Mouse (Mus musculus) duodenum, adult 2 months (tissue): ENCODE data around the gene Vmn1r36. TPM values are rescaled to one million over a fixed set of nuclear protein-coding genes. Genes with fewer than 3 reads are reported as not detected.

ENCODE experiments used
- polyA plus RNA-seq: library from polyadenylated mRNA; depleted of rRNA; stranded (reverse); fragments of >200 nt; gene quantifications from 2 replicates; pipeline ENCODE4 v1.2.3, GENCODE M21; 2012; ENCODE audit warnings: low replicate concordance; rRNA removed

Gene Vmn1r36
- polyA plus RNA-seq: not detected in 2 replicates

DNA sequence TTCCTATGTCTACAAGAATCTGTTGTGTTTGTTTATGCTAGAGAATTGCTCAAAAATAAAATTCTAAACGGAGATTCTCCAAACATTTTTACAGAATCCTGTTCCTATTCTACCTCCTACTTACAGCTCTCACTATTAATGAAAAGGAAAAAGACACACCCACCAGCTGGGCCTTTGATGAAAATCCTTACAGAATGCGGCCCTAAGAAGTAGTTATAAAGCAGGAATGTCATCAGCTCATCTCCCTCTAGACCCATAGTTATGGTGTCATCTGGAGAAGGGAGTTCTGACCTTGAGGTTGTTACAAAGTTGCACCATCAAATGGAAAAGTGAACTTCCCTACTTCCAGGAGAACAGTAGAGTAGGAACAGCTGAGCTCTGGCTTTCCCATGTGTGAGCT lies at the start of gene Vmn1r36:
TSS of gene Vmn1r36 (minus strand) at position 101 of the 400 bp plus-strand sequence.

GRCm38 (mm10) chr6:66729082-66729481 lies 10.1 kb upstream of the Vmn1r36 start, which contains the start of gene Vmn1r37:
Vmn1r37 (plus strand) TSS chr6:66729382.

GRCm38 (mm10) chr6:66685806-66686205 lies 33.2 kb downstream of the Vmn1r36 start, which contains the start of gene Vmn1r35:
Vmn1r35 (minus strand) TSS chr6:66685906.

Other genes with a start within 250 kb of the Vmn1r36 start
- 1.7 and 2.1 TPM in 2 replicates for gene Mad2l1, start 183.8 kb downstream of the Vmn1r36 start, polyA plus RNA-seq
- not detected in 2 replicates for gene Vmn1r32, start 159.1 kb downstream of the Vmn1r36 start, polyA plus RNA-seq
- gene Vmn1r33, start 100.9 kb downstream of the Vmn1r36 start, polyA plus RNA-seq: not detected in 2 replicates
- not detected in 2 replicates for gene Vmn1r34, start 75.3 kb downstream of the Vmn1r36 start, polyA plus RNA-seq
- gene Vmn1r35, start 33.3 kb downstream of the Vmn1r36 start, polyA plus RNA-seq: not detected in 2 replicates
- not detected in 2 replicates for gene Vmn1r37, start 10.2 kb upstream of the Vmn1r36 start, polyA plus RNA-seq
- gene Vmn1r38, start 63.5 kb upstream of the Vmn1r36 start, polyA plus RNA-seq: not detected in 2 replicates
- not detected in 2 replicates for gene Vmn1r39, start 91.4 kb upstream of the Vmn1r36 start, polyA plus RNA-seq
- 18.4 and 31.5 TPM in 2 replicates for gene Gng12, start 177.2 kb upstream of the Vmn1r36 start, polyA plus RNA-seq